Mouse (Mus musculus) embryo, embryonic 11 days (tissue): ENCODE measurements around the gene 4930432M17Rik.

Experiments used
- DNase-seq: peaks from one replicate; pipeline ENCODE4 v3.0.0-alpha.2; 2015

The 4930432M17Rik gene

GRCm38 (mm10) chr3:121670462-121670861 is at the start of gene 4930432M17Rik:
TSS of gene 4930432M17Rik (plus strand) at chr3:121670762.
- DNase-seq = no peak

DNA sequence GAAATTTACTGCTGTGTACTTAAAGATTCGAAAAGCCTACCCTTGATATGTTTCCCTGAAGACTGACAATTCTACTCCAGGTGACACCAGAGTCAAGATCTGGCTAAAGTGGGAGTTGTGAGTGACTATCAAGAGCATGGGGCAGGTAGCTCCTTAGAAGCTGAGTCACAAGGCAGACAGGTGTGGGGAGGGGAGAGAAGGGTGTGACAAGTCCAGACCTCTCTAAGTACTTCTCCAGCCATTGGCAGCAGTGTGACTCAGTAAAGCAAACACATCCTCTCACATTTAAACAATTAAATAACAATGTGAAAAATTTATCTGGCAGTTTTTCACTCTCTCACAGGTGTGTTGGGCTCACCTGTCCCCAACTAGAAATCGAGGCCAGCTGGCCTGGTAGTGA is 44.9 kb upstream of the 4930432M17Rik start:
- no peak for DNase-seq

GRCm38 (mm10) chr3:121626273-121626672 is 44.3 kb upstream of the 4930432M17Rik start:
- no peak for DNase-seq

DNA sequence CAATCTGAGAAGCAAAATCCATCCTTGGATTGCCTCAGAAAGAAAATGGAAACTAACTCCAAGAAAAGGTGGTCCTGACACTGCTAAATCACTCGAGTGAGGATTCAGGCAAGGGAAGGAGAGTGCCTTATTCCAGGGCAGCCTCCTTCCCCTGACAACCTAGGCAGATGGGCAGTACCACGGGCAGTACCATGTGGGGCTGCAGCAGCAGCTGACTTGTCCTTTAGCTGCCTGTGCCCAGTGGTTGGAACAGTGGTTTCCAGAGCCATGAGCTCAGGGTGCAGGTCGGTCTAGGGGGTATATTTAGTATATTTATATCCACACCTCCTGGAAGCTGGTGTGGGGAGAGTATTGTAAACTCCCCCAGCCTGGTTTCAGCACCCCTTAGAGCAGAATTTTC is 42.3 kb upstream of the 4930432M17Rik start:
- no peak for DNase-seq

GRCm38 (mm10) chr3:121630626-121631025 is 39.9 kb upstream of the 4930432M17Rik start:
- DNase-seq = no peak

DNA sequence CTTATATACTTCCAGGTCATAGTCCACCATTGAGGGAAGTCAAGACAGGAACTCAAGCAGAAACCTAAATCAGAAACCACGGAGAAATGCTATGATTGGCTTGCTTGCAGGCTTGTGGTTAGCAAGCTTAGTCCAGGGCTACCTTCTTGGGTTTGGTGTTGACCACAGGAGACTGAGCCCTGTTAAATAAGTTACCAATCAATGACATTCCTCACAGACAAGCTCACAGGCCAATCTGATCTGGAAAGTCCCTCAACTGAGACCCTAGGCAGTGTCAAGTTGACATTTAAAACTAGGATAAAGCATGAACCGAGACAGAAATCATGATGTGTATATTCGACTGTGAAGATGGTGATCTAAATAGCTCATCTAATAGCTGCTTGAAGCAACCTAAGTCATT is 35.6 kb upstream of the 4930432M17Rik start:
- no peak for DNase-seq

GRCm38 (mm10) chr3:121635505-121635904 is 35.1 kb upstream of the 4930432M17Rik start:
- DNase-seq = no peak

DNA sequence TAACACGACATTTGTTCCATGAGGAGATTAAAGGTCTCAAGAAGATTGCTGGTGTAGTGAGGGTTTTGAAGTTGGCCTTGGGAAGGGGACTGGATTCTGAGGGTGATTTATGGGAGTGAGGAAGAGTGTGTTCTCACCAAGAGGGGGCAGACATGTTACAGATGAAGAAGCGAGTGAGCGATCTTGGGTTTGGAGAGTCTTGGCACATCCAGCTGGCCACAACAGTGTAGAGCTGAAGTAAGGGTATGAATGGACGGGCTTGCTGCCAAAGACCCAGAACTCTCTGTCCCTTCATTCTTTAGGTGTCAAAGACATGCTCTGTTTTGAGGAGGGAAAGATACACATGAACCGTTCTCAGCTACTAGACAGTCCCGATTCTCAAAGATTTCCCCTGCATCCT is 34.2 kb upstream of the 4930432M17Rik start:
- DNase-seq = peak; percentile 31

DNA sequence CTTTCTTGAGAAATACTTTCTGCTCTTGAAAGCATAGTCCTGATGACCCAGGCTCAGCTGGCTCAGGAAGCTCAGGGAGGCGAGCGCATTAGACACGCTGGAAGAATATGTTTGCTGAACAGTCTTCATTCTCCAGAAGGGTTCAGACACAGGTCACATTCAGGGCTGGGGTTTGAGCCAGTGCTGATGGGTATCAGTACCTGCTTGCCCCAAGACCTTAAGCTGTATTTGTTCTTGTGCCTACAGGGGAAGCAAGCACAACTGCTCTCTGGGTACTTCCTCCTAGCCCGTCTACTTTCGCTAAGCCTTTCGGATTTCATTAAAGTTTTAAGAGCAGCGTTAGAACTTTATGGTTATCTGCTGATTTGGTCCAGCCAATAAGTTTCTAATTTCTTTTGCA is 33.8 kb upstream of the 4930432M17Rik start:
- DNase-seq = no peak

DNA sequence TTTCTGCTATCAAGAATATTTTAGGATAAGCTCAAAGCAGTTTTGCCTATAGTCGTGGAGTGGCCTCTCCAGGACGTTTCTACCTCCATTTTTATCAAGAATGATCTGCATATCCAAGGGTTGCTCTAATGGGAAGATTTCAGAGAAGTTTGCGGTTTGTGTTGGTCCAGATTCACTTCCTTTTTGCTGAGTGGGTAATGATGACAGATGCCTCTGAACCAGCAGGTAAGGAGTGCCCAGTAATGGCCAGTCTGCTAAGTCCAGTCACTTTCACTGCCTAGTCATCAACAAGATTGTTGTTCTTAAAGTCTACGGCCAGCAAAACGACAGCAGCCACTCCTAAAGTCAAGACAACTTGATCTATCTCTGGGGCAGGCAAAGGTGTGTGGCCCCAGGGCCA is 32.8 kb upstream of the 4930432M17Rik start:
- DNase-seq = no peak

DNA sequence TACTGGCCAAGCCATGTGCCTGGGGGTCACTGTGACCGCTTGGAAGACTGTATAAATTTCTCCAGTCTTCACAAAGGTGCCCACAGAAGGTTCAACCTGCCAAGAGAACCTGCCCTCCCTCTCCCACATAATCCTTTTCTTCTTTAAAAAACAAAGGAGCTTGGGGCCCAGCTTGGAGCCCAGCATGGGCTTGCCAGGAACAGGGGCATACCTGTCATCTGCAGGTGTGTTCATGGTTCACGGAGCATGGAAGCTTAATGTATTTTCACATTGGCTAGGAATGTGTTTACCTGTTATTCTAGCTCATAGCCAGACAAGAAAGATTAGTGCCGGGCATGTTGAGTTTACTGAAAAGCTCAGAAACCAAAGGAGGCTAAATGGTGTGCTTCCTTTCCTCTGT is 32.3 kb upstream of the 4930432M17Rik start:
- no peak for DNase-seq

DNA sequence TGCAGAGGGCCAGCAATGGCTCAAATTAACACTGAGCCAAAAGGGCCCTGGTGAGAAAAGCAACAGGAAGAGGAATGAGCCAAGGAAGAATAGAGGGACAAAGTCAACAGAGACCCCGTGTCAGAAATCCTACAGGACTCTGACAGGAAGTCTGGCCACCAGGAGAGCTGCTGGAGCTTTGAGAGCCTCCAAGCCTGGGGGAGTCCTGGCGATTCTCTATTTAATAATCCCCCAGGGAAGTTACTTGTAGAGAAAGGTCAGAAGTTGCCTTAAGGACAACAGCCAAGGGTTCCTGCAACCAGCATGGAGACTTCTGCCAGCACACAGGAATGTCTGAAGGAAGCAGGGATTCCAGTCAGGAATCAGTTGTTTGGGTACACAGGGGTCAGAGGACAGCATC is 30.0 kb upstream of the 4930432M17Rik start:
- DNase-seq = no peak

GRCm38 (mm10) chr3:121643236-121643635 is 27.3 kb upstream of the 4930432M17Rik start:
- no peak for DNase-seq

DNA sequence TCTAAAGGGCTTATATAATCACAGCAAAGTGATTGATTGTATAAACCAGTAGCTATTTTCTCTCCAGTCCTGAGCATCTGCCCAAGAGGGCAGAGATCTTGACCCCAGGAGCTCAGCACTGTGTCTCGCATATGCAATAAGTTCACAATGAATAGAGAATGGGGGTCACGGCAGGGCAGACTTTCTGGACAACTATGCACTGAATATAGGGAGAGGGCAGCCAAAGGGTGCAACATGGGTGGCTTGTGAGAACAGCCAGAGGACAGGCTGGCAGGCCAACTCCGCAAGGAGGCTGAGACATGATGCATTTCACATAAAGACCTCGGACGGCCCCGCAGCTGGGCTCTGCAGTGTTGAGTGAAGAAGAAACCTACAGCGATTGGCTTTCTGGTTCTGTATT is 25.1 kb upstream of the 4930432M17Rik start:
- peak; percentile 32 for DNase-seq

GRCm38 (mm10) chr3:121646364-121647048 is 24.1 kb upstream of the 4930432M17Rik start:
- DNase-seq = peak; percentile 47

GRCm38 (mm10) chr3:121648238-121648778 is 22.3 kb upstream of the 4930432M17Rik start:
- no peak for DNase-seq

DNA sequence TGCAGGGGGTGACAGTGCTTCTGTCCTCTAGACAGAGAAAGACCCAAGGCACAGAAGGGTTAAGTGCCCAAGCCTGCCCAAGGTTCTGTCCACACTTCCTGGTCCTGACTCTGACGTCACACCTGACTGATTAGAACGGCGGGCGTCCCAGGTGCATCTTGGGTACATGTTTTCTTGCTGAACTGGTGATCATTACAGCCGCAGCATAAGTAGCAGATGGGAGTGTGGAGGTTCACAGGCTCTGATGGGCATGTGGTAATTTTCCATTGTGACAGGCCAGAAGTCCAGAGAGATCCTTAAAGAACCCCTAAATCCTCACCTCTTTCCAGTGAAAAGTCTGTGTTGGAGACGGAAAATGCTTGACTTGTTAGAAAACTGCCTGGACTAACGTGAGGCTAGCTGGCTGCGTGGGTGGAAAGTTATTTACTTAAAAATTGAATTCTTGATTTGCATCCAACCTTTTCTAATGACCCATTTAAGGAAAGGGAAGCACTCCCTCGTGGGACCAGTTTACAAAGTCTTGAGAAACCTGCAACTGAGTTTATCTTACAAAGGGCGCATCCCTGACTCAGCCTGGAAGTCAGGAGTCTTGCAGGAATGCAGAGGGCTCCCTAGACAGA is 20.4 kb upstream of the 4930432M17Rik start:
- DNase-seq = no peak

DNA sequence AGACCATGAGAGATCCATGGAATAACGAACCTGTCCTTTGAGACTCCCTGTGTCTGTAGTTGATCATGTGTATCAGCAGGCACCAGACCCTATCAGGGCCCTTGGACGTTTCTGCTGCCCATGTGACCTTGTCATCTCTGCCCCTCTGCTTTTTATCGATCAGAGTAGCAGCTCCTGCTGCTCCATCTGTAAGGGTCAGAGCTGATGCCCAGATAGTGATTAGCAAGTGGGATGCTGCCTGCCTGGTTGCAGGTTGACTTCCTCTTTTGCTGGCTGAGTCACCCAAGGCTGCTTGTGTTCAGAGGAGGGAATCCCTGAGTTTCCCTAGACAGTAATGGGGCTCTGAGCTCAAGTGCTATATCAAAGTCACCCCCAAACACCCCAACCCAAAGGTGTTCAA is 18.9 kb upstream of the 4930432M17Rik start:
- DNase-seq = no peak

GRCm38 (mm10) chr3:121652186-121652585 is 18.4 kb upstream of the 4930432M17Rik start:
- no peak for DNase-seq

DNA sequence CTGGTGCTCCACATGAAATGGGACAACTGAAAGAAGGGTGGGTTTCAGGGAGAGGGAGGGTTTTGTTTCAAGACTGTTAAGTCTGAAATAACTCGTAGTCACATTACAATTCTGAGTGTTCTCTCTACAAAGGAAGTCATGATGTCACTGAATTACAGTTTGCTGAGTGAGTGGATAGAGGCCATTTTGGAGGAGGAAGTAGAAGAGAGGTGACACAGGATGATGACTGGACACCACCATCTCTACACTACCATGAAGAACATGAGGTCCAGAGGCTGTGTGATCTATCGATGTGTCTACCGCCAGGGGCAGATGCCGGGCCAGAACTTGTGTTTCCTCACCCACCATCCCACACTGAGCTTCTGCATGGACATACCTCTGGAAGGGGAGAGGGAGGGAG is 13.6 kb upstream of the 4930432M17Rik start:
- DNase-seq = no peak

GRCm38 (mm10) chr3:121662705-121663469 is 7.7 kb upstream of the 4930432M17Rik start:
- no peak for DNase-seq

GRCm38 (mm10) chr3:121663470-121663847 is 7.1 kb upstream of the 4930432M17Rik start:
- no peak for DNase-seq

DNA sequence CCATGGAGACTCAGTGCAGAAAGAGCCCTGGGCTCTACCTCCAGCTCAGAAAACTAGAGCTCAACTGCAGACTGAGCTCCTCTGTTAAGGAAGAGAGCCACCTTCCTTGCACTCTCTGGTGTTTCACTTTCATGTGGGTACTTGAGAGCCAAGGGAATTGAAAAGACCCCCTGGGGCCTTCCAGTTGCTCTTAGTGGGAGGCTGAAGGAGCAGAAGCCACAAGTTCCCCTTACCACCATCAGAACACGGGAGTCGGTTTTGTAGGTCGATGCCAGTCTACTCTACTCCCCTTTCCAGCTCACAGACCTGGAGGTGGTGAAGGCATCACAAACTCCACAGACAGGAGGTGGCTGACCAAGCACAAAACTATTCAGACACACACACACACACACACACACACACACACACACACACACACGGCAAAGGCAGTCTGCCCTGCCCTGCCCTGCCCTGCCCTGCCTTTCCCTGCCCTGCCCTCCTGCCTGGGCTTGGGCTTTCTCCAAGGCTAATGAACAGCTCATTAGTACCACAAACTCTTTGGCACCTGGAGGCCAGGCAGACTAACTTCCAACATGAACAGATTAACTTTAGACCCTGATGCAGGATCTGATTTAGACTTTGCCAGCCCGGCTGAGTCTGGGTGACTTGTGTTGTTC is 1.7 kb downstream of the 4930432M17Rik start:
- DNase-seq = no peak
